Mouse (Mus musculus) C2C12 (cell line): ENCODE results near the gene Gm5478. TPM values are rescaled to one million over a fixed set of nuclear protein-coding genes. Genes with fewer than 3 reads are reported as not detected.
"Not testable (repeated sequence)": the region's sequence is repeated elsewhere in the genome, so short reads cannot be mapped to it uniquely, and the experiment has no call there.

Source experiments
- H3K27me3 ChIP-seq: one replicate; pipeline ENCODE4 v1.6.1; 2011; ENCODE audit not compliant: control insufficient read depth, insufficient read depth, insufficient read length
- H3K36me3 ChIP-seq: one replicate; pipeline ENCODE4 v1.6.1; 2011; ENCODE audit not compliant: control insufficient read depth, insufficient read depth
- H3K4me3 ChIP-seq: one replicate; pipeline ENCODE4 v1.5.1; 2011; ENCODE audit warnings: mild to moderate bottlenecking, control low read depth; ENCODE audit not compliant: poor library complexity, insufficient read depth, severe bottlenecking
- H3K79me2 ChIP-seq: one replicate; pipeline ENCODE4 v1.6.1; 2011; ENCODE audit not compliant: control insufficient read depth, insufficient read depth
- H3K79me3 ChIP-seq: one replicate; pipeline ENCODE4 v1.6.1; 2011; ENCODE audit warnings: low read depth, control low read depth
- H3ac ChIP-seq: one replicate; pipeline ENCODE3; 2011; ENCODE audit warnings: low read depth; ENCODE audit not compliant: control insufficient read depth, insufficient read length
- CEBPB ChIP-seq: IDR thresholded peaks from one replicate; pipeline ENCODE4 v1.6.1; 2011; ENCODE audit warnings: low read depth, mild to moderate bottlenecking, control low read depth, moderate library complexity
- CTCF ChIP-seq: IDR thresholded peaks from one replicate; pipeline ENCODE4 v1.5.1; 2011; ENCODE audit not compliant: control insufficient read depth, insufficient read depth, insufficient read length
- FOSL1 ChIP-seq: IDR thresholded peaks from one replicate; pipeline ENCODE4 v1.8.0; 2011; ENCODE audit warnings: mild to moderate bottlenecking, low read length; ENCODE audit not compliant: poor library complexity, insufficient read depth, severe bottlenecking
- MAX ChIP-seq: IDR thresholded peaks from one replicate; pipeline ENCODE4 v1.6.1; 2011; ENCODE audit warnings: mild to moderate bottlenecking, control low read depth
- MYOD1 ChIP-seq: IDR thresholded peaks from one replicate; pipeline ENCODE4 v1.6.1; 2011; ENCODE audit warnings: low read depth; ENCODE audit not compliant: control insufficient read depth, insufficient read length
- MYOG ChIP-seq: IDR thresholded peaks from one replicate; pipeline ENCODE4 v1.6.1; 2011; ENCODE audit not compliant: control insufficient read depth, insufficient read length; ENCODE audit errors: extremely low read depth
- USF1 ChIP-seq: IDR thresholded peaks from one replicate; pipeline ENCODE4 v1.6.1; 2011; ENCODE audit warnings: low read depth, mild to moderate bottlenecking, control low read depth, moderate library complexity
- long read RNA-seq, 2 experiments: library from polyadenylated mRNA; unstranded; transcript quantifications; one replicate each; pipeline ENCODE4 v2.0.0; 2019 to 2020
- polyA plus RNA-seq: library from polyadenylated mRNA; unstranded; fragments of >200 nt; fragmentation: generic; extraction: Trizol; gene quantifications from one replicate; pipeline ENCODE4 v1.2.1, GENCODE M21; 2012; ENCODE audit warnings: missing spikeins

Gene Gm5478
- polyA plus RNA-seq = not detected
- long read RNA-seq, experiment 1 = 0 reads
- long read RNA-seq, experiment 2 = 0 reads

- no peaks in the 10 kb centered on the region for H3K36me3 ChIP-seq
- TF ChIP-seq USF1 (no peak), FOSL1 (no peak), CTCF (no peak), CEBPB (no peak), MAX (no peak), MYOG (no peak), MYOD1 (no peak)
Measured at GRCm38 (mm10) chr15:101647280-101647679, at the start of gene Gm5478. TSS of gene Gm5478 (minus strand) at chr15:101647380.

GRCm38 (mm10) chr15:101694207-101694606, 47.0 kb upstream of the Gm5478 start, which contains the start of gene Krt6a:
TSS of gene Krt6a (minus strand) at chr15:101694307.
- H3ac ChIP-seq = no peak within 1 kb of the TSS

More at GRCm38 (mm10) chr15:101647280-101647679, at the start of gene Gm5478:
- no peak within 1 kb of the TSS for H3K4me3 ChIP-seq
- H3K79me2 ChIP-seq = no peaks in the 10 kb centered on the region
- no peaks in the 10 kb centered on the region for H3K79me3 ChIP-seq
- no peak within 1 kb of the TSS for H3ac ChIP-seq
- H3K27me3 ChIP-seq = peaks cover 11% of the 10 kb centered on the region

DNA sequence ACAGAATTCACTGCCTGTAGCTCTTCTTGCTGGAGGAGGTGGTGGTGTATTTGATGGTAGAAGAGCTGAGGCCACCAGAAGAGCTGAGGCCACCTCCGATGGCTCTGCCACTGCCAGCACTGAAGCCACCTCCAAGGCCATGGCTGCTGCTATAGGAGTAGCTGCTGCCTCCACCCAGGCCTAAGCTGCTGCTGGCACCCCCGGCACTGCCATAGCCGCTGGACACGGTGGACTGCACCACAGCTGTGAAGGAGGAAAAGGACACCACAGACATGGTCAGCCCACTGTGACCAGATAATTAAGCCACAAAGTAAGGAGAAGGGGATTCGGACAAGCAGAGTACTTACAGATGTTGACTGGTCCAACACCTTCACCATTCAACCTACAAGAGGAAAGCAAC, 43.3 kb upstream of the Gm5478 start:
- H3K79me2 ChIP-seq, H3K4me3 ChIP-seq, H3K36me3 ChIP-seq, H3K27me3 ChIP-seq, H3K79me3 ChIP-seq, H3ac ChIP-seq: not testable (repeated sequence)

More at GRCm38 (mm10) chr15:101694207-101694606, 47.0 kb upstream of the Gm5478 start, which contains the start of gene Krt6a:
- no peak for TF ChIP-seq MAX
- TF ChIP-seq USF1 = no peak
- TF ChIP-seq CTCF = no peak
- no peak for TF ChIP-seq CEBPB
- TF ChIP-seq MYOD1 = no peak
- TF ChIP-seq MYOG = no peak
- no peak for TF ChIP-seq FOSL1
- Histone ChIP-seq H3K79me3 (no peaks in the 10 kb centered on the region), H3K36me3 (no peaks in the 10 kb centered on the region), H3K79me2 (no peaks in the 10 kb centered on the region), H3K27me3 (peaks cover 13% of the 10 kb centered on the region), H3K4me3 (no peak within 1 kb of the TSS)

- Histone ChIP-seq H3ac (no peak overlapping the region), H3K27me3 (no peaks in the 10 kb centered on the region), H3K79me2 (no peaks in the 10 kb centered on the region), H3K4me3 (no peak overlapping the region), H3K79me3 (no peaks in the 10 kb centered on the region), H3K36me3 (no peaks in the 10 kb centered on the region)
- TF ChIP-seq USF1 = no peak
- no peak for TF ChIP-seq MYOD1
- no peak for TF ChIP-seq MAX
- TF ChIP-seq CTCF = no peak
- TF ChIP-seq FOSL1 = no peak
- no peak for TF ChIP-seq MYOG
- no peak for TF ChIP-seq CEBPB
Measured at GRCm38 (mm10) chr15:101688161-101688560, 41.0 kb upstream of the Gm5478 start.

DNA sequence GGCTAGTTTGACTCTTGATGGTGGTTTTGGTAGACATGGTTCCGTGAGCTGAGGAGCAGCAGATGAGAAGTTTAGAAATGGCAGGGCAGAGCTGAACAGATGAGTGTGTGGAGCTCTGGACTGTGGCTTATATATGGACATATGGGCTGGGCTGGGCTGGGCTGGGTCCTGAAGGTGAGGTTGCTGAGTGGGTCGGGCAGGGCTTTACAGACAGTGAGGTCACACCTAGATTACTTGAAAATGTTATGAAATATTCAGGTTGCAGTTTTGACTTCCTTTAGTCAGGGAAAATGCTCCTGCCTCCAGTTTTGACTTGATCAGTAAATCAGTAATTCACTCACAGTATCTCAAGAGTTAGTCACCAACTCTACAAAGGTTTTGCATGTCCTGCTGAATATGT, 33.0 kb upstream of the Gm5478 start, which contains the start of gene Krt6b:
Krt6b (minus strand) TSS at position 101 of the 400 bp plus-strand sequence.
- Histone ChIP-seq H3K27me3 (no peaks in the 10 kb centered on the region), H3ac (no peak within 1 kb of the TSS)

GRCm38 (mm10) chr15:101675978-101676377, 28.8 kb upstream of the Gm5478 start:
- H3ac ChIP-seq = no peak overlapping the region
- TF ChIP-seq CTCF (no peak), USF1 (no peak), MAX (no peak), MYOG (no peak)
- H3K79me3 ChIP-seq = no peaks in the 10 kb centered on the region
- no peaks in the 10 kb centered on the region for H3K79me2 ChIP-seq
- H3K36me3 ChIP-seq = no peaks in the 10 kb centered on the region
- H3K4me3 ChIP-seq = no peak overlapping the region
- no peaks in the 10 kb centered on the region for H3K27me3 ChIP-seq

More for the DNA sequence above, 33.0 kb upstream of the Gm5478 start, which contains the start of gene Krt6b:
- Histone ChIP-seq H3K4me3 (no peak within 1 kb of the TSS), H3K79me3 (no peaks in the 10 kb centered on the region), H3K36me3 (no peaks in the 10 kb centered on the region), H3K79me2 (no peaks in the 10 kb centered on the region)
- TF ChIP-seq USF1 = no peak
- TF ChIP-seq MYOG = no peak
